Mouse (Mus musculus) neutrophil, adult 59 days (primary cell): ENCODE results near the gene Krt79. TPM values are rescaled to one million over a fixed set of nuclear protein-coding genes. Genes with fewer than 3 reads are reported as not detected.

Experiments
- total RNA-seq, 2 experiments: library from RNA; stranded (reverse); gene quantifications; 1 replicate in 1 of 2; 2 replicates in 1 of 2; pipeline ENCODE4 v1.2.4; 2023

Gene Krt79
- total RNA-seq, result not detected

DNA sequence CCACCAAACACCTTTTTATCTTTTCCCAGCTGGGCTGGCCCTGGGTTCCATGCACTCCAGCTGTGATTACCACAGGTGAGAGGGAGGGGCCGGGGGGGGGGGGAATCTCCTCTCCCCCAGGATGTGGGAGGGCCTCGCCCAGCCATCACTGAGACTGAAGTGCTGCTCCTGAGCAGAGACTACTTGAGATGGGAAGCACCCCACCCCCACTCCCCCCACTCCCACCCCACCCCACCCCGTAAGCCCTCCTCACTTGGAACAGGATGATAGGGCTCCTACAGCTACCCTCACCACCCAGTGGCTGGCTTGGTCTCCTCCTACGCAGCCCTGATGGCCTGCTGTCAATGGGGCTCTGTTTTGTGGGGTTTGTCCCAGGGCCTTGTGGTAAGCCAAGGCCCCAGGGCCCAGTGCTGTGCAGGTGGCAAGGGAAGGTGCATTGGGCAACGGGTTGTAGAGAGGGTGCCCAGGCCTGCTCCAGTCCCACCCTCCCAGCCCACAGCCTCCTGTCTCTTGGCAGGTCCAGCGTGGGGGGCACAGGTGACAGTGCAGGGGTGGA, at the start of gene Krt79:
Gene Krt79 (minus strand): TSS at position 51 of the 556 bp plus-strand sequence.

GRCm38 (mm10) chr15:101954187-101954586, 14.1 kb upstream of the Krt79 start, which contains the start of gene Krt78:
Gene Krt78 (minus strand): TSS chr15:101954287.

GRCm38 (mm10) chr15:101924635-101925034, 15.5 kb downstream of the Krt79 start, which contains the start of gene Krt4:
Gene Krt4 (minus strand): TSS chr15:101924735.

DNA sequence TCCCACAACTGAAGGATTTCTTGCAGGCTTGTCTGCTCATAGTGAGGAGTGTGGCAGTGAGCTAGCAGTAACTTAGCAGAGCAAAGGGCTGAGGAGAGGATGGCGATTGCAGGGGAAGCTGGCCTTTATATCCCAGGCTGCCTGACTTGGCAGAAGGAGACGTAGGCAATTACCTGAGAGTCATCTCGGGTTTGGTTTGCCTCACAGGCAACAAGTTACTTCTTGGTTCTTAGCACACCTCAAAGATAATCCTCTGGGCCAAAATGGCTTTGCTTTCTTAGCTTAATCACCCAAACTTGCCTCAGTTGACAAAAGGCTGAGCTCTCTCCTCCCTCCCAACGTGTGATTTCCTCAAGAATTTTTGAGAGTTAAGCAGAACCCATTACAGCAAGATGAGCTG, 47.3 kb downstream of the Krt79 start, which contains the start of gene Krt76:
Gene Krt76 (minus strand): TSS at position 101 of the 400 bp plus-strand sequence.

Other genes with a start within 250 kb of the Krt79 start
- not detected for gene Krt6a, start 246.0 kb downstream of the Krt79 start, total RNA-seq
- not detected for gene Krt5, start 227.4 kb downstream of the Krt79 start, total RNA-seq
- gene Krt71, start 197.2 kb downstream of the Krt79 start, total RNA-seq, result not detected
- gene Krt72, start 153.9 kb downstream of the Krt79 start, total RNA-seq, result not detected
- gene Krt73, start 138.0 kb downstream of the Krt79 start, total RNA-seq, result not detected
- not detected for gene Krt2, start 122.2 kb downstream of the Krt79 start, total RNA-seq
- not detected for gene Krt1, start 89.5 kb downstream of the Krt79 start, total RNA-seq
- not detected for gene Krt77, start 70.6 kb downstream of the Krt79 start, total RNA-seq
- not detected for gene Krt76, start 47.4 kb downstream of the Krt79 start, total RNA-seq
- gene Krt4, start 15.6 kb downstream of the Krt79 start, total RNA-seq, result not detected
- gene Krt78, start 14.0 kb upstream of the Krt79 start, total RNA-seq, result not detected
- not detected for gene Krt8, start 64.2 kb upstream of the Krt79 start, total RNA-seq
- under 1 TPM; 0.26 to 0.73 TPM for gene Krt18, start 87.9 kb upstream of the Krt79 start, total RNA-seq
- gene Eif4b, start 133.4 kb upstream of the Krt79 start, total RNA-seq, result 100 to 1,000 TPM; 127 to 136 TPM
- gene Tns2, start 160.1 kb upstream of the Krt79 start, total RNA-seq, result 1 to 10 TPM; 1.4 TPM
- gene Spryd3, start 195.9 kb upstream of the Krt79 start, total RNA-seq, result 10 to 100 TPM; 21.7 to 27.2 TPM
- not detected for gene Igfbp6, start 204.0 kb upstream of the Krt79 start, total RNA-seq
- under 1 TPM; 0.62 to 0.87 TPM for gene Soat2, start 210.2 kb upstream of the Krt79 start, total RNA-seq